Mouse (Mus musculus): ENCODE results near the gene Rgs14. TPM values are rescaled to one million over a fixed set of nuclear protein-coding genes. Genes with fewer than 3 reads are reported as not detected.

The Rgs14 gene
- total RNA-seq, 4 experiments from 2014 or later, result 0.19 to 0.80 (median 0.41) TPM

DNA sequence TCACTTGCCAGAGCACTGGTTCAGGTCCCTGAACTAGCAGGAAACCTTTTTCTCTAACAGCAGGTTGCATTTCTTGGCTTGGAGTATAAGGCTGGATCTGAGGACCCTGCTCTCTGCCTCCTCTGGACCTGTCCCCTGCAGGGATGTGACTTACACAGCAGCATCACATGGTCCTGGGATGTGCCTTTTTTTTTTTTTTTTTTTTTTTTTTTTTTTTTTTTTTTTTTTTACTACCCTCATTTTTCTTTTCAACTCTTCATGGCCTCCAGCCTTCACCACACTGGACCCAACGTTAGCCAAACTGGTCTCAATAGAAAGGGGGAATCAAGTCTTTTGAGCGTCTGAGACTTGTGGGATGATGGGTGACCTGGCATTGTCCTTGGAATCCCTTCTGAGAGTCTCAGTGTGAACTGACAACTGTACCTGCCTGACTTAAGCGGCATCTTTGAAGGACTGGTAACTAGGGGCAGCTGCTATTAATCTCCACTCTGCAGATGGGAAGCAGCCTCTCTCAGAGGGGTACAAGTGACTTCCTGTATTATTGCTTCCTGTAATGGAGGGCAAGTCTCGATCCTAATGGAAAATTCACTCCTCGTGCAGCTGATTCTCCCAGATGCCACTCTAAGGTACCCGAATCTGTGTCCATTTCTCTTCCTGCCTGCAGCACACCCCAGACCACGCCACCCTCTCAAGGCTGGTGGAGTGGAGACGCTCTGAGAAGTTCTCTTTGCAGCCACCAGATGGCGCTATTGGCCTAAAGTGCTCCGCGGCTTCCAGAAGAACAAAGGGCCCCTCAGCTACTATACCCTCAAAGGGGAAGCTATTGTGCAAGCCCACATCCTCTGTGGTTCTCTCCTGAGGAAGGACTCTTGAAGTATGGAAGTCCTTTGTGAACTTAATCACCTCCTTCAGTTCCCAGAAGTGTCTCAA, 35.6 kb downstream of the Rgs14 start:
- peak; percentile 68 for DNase-seq (ENCODE audit: low spot score)

DNA sequence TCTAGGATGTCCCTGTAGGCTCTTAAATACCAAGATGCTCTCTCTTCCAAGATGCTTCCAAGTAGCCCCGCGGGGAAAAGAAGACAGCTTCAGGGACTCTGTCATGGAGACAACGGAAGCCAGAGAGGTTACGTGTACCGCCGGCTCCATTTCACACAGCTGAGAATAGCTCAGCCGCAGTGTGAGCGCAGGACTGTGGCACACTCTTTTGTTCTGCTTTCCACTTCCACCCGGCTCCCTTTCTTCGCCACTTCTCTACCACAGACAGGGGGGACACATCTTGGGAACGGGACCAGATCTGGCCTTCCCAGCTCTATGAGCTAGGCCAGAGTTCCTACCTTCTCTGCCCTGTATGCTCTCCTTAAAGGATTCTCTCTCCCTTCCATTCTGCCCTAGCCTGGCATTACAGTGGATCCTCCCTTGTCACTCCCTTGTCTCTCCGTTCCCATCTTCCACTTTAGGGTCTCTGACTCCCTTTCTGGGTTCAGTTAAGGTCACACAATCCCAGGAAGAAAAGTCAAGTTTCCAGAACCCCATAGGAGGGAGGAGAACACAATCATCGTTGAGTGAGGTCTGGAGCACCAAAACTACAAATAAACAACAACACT, 36.4 kb downstream of the Rgs14 start:
- no peak for DNase-seq (ENCODE audit: low spot score)

DNA sequence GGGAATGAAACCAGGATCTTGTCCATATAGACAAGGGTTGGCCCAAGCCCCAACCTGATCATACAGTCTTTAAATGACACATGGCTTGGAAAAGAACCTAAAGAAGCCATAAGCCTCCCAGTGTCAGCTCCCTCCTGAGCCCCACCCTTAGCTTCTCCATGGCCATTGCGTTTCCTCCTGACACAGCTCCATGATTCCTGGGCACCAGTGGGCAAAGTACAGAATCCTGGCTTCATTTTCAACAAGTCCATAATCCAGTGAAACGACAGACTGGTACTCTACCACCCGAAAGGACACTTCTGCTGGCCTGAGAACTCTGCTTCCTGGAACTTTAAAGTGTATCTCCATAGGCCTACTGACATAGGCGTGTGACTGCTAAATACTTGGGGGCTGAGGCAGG, 37.8 kb downstream of the Rgs14 start:
- DNase-seq (ENCODE audit: low spot score), result no peak

DNA sequence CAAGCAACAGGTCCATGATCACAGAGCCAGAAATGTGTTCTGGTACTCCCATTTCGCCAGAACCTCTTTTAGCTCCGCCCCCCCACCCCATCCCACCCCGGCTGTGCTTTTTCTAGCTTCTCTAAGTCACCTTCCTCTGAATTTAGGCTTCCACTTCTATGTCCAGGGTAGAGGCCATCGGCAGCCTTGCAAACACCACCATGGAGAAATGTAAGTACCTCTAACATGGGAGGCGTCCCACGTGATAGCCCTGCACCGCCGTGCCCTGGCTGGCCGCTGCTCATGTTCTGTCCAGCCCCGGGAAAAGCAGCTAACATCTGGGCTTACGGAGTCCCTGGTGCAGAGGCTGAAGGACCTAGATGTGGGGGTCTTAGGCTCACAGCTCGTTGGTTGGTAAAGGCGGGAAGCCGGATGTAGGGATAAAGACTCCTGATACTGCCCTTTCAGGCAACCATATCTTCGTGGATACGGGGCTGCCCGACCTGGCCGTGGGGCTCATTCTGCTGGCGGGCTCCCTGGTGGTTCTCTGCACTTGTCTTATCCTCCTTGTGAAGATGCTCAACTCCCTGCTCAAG, 39.1 kb downstream of the Rgs14 start:
- no peak for DNase-seq (ENCODE audit: low spot score)

DNA sequence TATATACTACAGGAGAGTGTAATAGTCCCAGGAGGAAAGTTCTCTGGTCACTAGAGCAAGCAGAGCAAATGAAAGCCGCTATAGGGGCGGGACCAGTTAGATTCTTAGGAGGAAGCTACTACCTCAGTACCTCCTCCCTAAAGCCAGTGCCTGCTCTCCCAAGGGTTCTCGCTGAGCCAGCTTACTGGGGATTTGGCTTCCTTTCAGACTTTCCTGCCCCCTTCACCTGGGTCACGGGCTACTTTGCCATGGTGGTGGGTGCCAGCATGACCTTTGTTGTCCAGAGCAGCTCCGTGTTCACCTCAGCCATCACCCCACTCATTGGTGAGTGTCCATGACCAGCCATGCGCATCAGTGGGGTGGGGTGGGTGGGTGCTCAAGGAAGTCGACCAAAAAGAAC, 42.3 kb downstream of the Rgs14 start:
- no peak for DNase-seq (ENCODE audit: low spot score)

DNA sequence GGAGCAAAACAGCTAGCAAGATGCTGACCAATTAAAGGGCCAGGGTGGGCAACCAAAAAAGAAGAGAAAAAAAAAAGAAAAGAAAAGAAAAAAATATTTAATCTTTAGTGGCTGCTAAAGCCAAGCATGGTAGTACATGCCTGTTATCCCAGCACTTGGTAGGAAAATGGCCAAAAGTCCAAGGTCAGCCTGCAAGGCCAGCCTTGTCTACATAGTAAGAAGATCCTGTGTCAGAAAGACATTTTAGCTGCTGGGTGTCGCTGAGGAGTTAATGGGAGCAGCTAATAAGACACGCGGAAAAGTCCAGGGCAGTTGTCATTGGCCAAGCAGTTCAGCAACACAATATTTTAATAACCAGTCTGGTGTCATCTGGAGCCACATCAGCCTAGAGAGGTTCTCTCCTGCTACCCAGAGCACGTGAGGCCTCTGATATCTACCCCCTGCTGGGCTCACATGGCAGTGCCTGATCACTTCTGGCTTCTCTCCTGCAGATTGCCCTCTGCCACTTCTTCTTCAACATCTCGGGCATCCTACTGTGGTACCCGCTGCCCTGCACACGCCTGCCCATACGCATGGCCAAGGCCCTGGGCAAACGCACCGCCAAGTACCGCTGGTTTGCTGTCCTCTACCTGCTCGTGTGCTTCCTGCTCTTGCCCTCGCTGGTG, 43.2 kb downstream of the Rgs14 start:
- DNase-seq (ENCODE audit: low spot score), result no peak

DNA sequence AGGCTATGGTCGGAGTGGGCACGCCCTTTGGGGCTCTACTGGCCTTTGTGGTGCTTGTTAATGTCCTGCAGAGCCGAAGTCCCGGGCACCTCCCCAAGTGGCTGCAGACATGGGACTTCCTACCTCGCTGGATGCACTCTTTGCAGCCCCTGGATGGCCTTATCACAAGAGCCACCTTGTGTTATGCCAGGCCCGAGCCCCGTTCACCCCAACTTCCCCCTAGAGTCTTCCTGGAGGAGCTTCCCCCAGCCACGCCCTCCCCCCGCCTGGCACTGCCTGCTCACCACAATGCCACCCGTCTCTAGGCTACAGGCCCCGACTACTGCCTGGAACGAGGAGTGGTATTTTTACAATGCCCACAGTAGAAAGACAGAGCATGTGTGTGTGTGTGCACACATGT, 43.8 kb downstream of the Rgs14 start:
- DNase-seq (ENCODE audit: low spot score), result no peak

DNA sequence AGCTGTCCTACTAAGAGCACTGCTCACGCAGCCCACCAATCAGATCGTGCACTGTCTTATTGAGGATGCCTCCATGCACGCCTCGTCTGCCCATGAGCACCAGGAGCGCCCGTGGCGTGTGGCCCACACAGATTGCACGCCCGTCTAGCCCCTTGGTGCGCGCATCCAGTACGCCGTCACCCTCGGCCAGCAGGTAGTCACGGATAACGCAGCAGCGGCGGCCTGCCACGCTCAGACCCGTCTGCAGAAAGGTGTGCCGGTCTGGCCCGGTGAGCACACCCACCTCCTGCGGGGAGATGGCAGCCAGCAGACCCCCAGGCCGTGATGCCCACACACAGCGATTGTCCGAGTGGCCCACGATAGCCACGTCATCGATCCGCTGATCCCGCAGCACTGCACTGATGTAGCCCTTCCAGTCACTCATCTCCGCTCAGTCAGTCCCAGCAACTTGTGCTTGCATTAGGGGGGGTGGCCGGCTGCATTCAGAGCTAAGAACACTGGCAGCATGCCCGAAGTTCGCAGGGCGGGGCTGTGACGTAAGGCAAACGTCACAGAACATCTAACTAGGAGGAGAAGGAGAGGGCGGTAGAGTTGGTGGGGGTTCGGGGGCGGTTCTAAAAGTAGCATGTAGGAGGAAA, 45.3 kb downstream of the Rgs14 start, which contains the start of gene Pfn3:
Pfn3 (minus strand) TSS at position 490 of the 638 bp plus-strand sequence.
- DNase-seq (ENCODE audit: low spot score), result no peak

DNA sequence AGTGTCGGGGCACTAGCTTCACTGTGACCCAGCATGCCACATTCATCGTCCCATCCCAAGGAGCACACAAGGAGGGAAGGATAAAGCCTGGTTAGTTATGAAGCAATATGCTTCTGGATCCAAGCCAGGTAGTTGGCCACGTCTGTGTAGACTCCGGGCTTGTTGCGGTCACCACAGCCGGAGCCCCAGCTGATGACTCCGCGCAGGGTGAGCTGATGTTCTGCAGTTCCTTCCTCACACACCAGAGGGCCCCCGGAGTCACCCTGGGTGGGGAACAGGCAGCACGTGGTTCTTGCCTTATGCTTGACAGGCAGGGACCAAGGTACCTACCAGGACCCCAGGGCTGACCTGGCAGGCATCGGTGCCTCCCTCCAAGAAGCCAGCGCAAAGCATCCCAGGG, 48.5 kb downstream of the Rgs14 start:
- peak; percentile 88 for DNase-seq (ENCODE audit: low spot score)

DNA sequence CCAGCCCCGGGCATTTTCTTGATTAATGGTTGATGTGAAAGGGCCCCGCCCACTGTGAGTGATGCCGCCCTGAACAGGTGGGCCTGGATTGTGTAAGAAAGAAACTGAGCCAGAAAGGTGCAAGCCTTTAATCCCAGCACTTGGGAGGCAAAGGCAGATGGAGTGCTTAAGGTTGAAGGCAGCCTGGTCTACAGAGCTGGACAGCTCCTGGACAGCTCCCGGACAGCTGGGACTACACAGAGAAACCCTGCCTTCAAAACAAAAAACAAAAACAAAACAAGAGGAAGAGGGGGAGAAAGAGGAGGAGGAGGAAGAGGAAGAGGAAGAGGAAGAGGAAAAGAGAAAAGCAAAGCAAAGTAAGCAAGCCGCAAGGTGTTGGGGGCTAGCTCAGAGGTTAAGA, 49.6 kb downstream of the Rgs14 start:
- no peak for DNase-seq (ENCODE audit: low spot score)

DNA sequence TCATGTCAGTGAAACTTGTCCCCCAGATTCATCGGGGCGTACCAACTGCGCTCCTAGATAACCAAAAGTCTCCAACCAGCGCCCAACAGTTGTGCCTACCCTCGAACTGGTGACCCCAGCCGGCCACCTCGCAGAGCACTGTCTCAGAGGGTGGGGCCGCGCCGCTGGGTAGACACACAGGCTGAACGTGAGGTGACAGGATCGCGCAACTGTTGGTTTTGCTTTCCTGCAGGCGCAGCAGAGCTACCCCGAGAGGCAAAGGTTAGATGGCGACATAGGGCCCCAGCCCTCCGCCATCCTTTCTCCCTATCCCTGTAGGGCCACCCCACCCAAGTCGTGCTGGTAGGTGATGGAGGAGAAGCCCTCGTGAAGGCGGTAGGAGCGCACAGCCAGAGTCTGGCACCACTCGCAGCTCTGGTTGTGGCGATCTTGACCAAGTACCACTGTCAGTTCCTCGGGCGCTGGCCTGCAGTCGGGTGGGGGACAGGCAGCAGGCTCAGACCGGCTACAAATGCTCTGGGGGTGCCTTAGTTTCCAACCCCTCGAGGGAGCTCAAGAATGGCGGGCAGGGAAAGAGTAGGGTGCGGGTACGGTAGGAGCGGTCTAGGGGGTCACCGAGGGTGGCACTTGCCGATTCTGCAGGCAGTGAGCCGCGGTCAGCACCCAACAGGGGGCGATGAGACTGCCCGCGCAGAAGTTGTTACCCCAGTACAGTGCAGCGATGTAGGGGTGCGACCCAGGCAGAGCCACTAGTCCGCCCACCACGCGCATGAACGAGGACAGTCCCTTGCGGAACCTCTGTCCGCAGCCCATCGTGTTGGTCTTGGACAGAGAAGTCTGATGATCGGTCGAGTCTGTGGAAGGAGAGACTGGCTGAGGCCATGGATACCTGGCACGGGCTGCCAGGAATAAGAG, 50.7 kb downstream of the Rgs14 start:
- DNase-seq (ENCODE audit: low spot score), result no peak

DNA sequence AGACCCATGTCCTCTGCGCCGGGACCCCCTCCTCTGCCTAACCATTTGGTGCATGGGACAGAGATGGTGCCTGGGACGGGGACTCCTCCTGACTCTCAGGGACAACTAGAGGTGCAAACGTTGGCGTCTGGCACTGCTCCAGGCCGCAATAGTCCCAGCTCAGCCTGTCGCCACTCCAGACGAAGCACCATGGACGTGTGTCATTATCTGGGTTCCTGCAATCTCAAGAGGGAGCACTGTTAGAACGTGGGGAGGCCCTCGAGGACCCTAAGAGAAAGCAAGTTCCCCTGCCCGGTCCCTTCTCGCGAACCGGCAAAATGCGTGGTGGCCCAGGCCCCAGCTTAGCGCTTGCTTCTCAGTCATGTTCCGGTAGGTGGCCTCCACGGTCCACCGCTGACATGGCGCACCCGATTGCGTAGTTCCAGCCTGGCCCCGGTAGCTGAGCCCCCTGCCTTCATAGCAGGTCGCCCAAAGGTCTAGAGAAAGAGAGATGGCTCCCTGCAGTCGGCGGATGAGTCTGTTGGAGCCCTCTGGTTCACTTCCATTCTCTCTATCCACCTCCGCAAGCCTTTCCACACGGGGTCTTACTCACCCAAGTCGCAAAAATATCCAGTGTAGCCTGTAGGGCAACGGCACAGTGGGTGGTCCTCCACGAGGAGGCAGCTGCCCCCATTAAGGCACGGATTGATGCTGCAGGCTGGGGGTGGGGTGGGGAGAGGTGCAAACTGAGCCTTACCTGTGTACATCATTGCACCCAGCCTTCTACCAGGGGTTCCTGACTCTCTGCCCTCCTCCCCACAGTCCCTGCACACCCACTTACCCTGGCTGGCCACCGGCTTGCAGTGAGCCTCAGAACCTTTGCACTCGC, 51.6 kb downstream of the Rgs14 start:
- DNase-seq (ENCODE audit: low spot score), result peak; percentile 71

DNA sequence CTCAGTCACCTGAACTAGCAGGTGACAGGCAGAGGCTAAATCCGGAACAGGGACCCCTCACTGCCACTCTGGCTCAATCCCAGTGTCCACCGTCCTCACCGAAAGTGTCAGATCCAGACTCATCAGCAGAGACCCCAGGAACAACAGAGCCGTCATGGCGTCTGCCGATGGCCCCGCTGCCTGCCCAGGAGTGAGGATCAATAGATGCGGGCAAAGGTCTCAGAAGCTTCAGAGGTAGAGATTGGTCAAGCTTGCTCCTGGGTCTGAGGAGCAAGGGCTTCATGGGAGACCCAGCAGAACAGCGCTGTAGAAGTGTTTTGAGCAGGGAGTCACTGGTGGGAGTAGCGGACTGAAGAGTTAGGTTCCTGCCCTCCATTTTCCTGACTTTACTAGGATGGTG, 57.1 kb downstream of the Rgs14 start, which contains the start of gene F12:
F12 (minus strand) TSS at position 181 of the 400 bp plus-strand sequence.
- no peak for DNase-seq (ENCODE audit: low spot score)

DNA sequence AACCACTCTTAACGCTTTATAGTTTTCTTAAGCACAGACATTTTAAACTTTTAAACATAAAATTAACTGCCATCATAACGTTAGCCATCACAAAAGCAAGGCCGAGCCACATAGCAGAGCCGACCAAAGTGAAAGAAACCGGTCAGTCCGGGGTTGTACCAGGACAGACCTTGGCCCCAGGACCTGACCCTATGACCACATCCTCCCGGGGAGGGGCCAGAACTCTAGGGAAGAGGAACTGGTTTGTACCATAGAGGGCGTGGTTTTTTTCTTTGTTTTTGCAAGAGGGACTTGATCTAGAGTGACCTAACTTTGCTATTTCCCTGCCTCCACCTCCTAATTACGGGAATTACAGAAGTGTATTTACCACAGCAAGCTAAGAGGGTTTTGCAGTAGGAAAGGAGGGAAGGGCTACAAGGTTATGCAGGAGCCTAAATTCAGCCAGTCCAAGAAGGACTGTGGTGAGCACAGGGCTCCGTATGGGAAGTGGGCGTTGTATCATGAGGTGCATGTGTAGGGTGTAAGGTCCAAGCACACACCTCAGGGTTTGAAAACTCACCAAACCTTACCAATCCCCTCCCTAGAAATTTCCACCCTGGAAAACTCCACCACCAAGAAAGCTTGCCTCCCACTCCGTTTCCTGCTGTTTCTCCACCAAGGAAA, 59.8 kb downstream of the Rgs14 start:
- peak; percentile 87 for DNase-seq (ENCODE audit: low spot score)

DNA sequence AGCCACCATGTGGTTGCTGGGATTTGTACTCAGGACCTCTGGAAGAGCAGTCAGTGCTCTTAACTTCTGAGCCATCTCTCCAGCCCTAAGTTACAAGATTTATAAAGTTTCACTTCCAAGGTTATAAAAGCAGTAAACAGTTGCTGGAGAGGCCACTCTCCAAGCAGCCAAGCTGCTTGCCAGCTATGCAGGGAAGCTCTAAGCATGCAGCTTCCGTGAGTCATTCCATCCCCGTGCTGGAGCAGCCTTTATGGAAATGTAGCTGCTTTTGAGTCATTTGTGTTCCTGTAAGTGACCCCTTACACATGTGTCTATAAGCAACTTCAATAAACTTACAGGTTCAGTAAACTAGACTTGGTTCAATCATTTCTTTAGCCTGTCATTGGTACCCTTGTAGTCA, 61.0 kb downstream of the Rgs14 start:
- no peak for DNase-seq (ENCODE audit: low spot score)

DNA sequence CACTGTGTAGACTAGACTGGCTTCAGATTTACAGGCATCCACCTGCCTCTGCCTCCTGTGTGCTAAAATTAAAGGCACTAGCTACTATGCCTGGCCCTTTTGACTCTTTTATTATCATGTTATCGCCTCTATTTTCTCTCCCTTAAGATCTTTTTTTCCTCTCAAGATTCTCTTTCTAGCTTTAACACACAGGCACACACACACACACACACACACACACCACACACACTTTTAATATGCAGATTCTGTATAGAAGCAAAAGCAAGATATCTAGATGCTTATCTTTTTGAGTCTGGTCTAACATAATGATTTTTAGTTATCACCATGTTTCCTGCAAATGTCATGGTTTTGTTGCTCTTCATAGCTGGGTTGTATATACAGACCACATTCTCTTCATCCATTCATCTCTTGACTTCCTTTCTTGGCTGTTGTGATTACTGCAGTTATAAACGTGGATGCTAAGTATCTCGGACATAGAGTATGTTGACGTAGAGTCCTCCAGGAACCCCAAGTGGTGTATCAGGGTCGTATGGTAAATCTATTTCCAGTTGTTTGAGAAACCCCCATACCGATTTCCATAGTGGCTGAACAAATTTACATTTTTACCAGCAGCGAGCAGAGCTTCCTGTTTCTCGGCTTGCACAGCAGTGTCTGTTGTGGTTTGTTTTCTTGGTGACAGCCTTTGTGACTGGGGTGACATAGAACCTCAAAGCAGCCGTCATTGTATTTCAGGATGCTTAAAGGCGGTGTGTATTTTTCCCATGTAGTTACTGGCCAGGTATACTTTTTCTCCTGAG, 62.6 kb downstream of the Rgs14 start:
- DNase-seq (ENCODE audit: low spot score), result no peak
